Mouse (Mus musculus) hindbrain, postnatal 0 days (tissue): ENCODE measurements around the gene Zyx. TPM values are rescaled to one million over a fixed set of nuclear protein-coding genes. Genes with fewer than 3 reads are reported as not detected.

Experiments
- ATAC-seq: fragments of 200-750 bp; cut with Nextera tagmentation; 2 replicates; pipeline ENCODE4 v1.8.0; 2017; ENCODE audit warnings: mild to moderate bottlenecking, moderate TSS enrichment, moderate library complexity
- DNase-seq: peaks from one replicate; pipeline ENCODE4 v3.0.0-alpha.2; 2015; ENCODE audit warnings: low spot score
- H3K27ac ChIP-seq: fragments of 300-500 bp; sonication (generic); 2 replicates; pipeline ENCODE4 v1.5.1; 2014; ENCODE audit warnings: mild to moderate bottlenecking
- H3K27me3 ChIP-seq: fragments of 300-500 bp; sonication (generic); 2 replicates; pipeline ENCODE4 v1.6.1; 2014; ENCODE audit warnings: low read length, mixed read lengths; ENCODE audit not compliant: insufficient read depth
- H3K36me3 ChIP-seq: fragments of 300-500 bp; sonication (generic); 2 replicates; pipeline ENCODE4 v1.6.1; 2014; ENCODE audit warnings: low read length, mixed read lengths; ENCODE audit not compliant: insufficient read depth
- H3K4me1 ChIP-seq: fragments of 300-500 bp; sonication (generic); 2 replicates; pipeline ENCODE4 v1.6.1; 2014; ENCODE audit warnings: antibody characterized with exemption, low read length, mixed read lengths; ENCODE audit not compliant: insufficient read depth
- H3K4me2 ChIP-seq: fragments of 300-500 bp; sonication (generic); 2 replicates; pipeline ENCODE4 v1.6.1; 2014; ENCODE audit warnings: low read depth, mild to moderate bottlenecking, low read length, moderate library complexity, mixed read lengths
- H3K4me3 ChIP-seq: fragments of 300-500 bp; sonication (generic); 2 replicates; pipeline ENCODE4 v1.5.1; 2014; ENCODE audit warnings: low read length
- H3K9ac ChIP-seq: fragments of 300-500 bp; sonication (generic); replicated peaks from 2 replicates; pipeline ENCODE4 v1.6.1; 2014; ENCODE audit warnings: mild to moderate bottlenecking, low read length, moderate library complexity, mixed read lengths
- H3K9me3 ChIP-seq: fragments of 300-500 bp; sonication (generic); 2 replicates; pipeline ENCODE4 v1.6.1; 2016; ENCODE audit warnings: low read length, mixed read lengths
- CTCF ChIP-seq: IDR thresholded peaks from 2 replicates; pipeline ENCODE4 v1.5.1; 2016; ENCODE audit warnings: antibody characterized with exemption, control low read depth, low read depth
- WGBS: fragments of 180-500 bp; shearing (Covaris S2); extraction: QIAGEN DNeasy Blood & Tissue Kit; methylation state at CpG from one replicate; pipeline ENCODE4 v1.1.7; 2014; 5-methylcytosine and 5-hydroxymethylcytosine counted together
- polyA plus RNA-seq: library from polyadenylated mRNA; unstranded; fragments of >200 nt; fragmentation: Nextera tagmentation; extraction: Ambion mirVana; gene quantifications from 2 replicates; pipeline ENCODE4 v1.2.1, GENCODE M21; 2015
- total RNA-seq: library from RNA; depleted of rRNA; stranded (reverse); fragments of >200 nt; gene quantifications from 2 replicates; pipeline ENCODE4 v1.2.3, GENCODE M21; 2014

Zyx gene
- total and polyA plus RNA-seq, 2 experiments from 2014 or later = 62.6 to 63.2 TPM

DNA sequence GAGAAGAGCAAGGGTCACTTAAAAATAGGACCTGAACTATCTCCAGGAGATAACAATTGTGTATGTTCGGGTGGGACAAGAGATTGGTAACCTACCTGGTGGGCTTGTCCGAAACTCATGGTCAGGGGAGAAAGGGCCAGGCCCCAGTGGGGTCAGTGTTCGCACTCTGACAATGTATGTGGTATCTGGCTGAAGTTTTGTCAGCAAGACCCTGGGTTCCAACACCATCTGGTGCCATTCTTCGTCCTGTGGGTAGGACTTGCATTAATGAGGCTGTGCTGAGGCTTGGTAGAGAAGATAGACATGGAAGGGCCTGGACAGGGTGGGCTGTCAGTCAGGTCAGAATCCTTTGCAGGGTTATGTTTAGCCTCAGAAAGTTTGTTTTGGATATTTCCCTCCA, 14.6 kb downstream of the Zyx start:
- Histone ChIP-seq H3K9me3 (no peaks in the 10 kb centered on the region), H3K9ac (no peak overlapping the region), H3K4me2 (no peak overlapping the region), H3K4me3 (no peak overlapping the region), H3K4me1 (no peaks in the 10 kb centered on the region), H3K27me3 (no peaks in the 10 kb centered on the region), H3K36me3 (peaks cover 5% of the 10 kb centered on the region; the same call in 1 of the 2 replicates), H3K27ac (no peak overlapping the region)
- ATAC-seq (no peak), DNase-seq (no peak)
- no peak for TF ChIP-seq CTCF
- WGBS = 84% methylated on average over 4 of the region's 4 CpGs

GRCm38 (mm10) chr6:42364607-42365006, 15.2 kb downstream of the Zyx start:
- Histone ChIP-seq H3K9ac (no peak overlapping the region), H3K4me2 (no peak overlapping the region), H3K4me3 (no peak overlapping the region), H3K27me3 (no peaks in the 10 kb centered on the region), H3K27ac (no peak overlapping the region), H3K9me3 (no peaks in the 10 kb centered on the region), H3K36me3 (peaks cover under 1% of the 10 kb centered on the region; the same call in 1 of the 2 replicates), H3K4me1 (no peaks in the 10 kb centered on the region)
- 95% methylated on average over 15 of the region's 15 CpGs for WGBS
- DNase-seq = no peak
- ATAC-seq = no peak
- no peak for TF ChIP-seq CTCF

DNA sequence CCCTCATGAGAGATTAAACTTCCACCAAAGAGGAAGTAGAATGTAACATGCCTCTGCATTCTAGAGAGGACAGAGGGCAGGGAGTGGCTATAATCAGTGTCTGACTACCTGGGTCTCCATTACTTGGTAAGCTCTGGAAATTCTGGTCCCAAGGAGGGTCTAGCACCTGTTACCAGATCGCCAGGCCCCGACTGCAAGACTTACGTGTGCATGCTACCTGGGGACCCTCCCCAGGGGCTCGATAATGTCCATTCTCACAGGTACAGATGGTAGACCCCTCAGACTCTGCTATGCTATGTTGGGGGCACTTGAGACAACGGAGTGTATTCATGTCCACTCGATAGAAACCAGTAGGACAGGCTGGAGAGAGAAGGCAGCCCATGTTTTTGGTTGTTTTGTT, 15.8 kb downstream of the Zyx start:
- H3K27me3 ChIP-seq = no peaks in the 10 kb centered on the region
- H3K4me1 ChIP-seq = no peaks in the 10 kb centered on the region
- no peak for TF ChIP-seq CTCF
- ATAC-seq (no peak), DNase-seq (no peak)
- no peaks in the 10 kb centered on the region for H3K9me3 ChIP-seq
- 95% methylated on average over 6 of the region's 6 CpGs for WGBS
- no peak overlapping the region for H3K4me2 ChIP-seq
- H3K4me3 ChIP-seq = no peak overlapping the region
- no peak overlapping the region for H3K27ac ChIP-seq
- H3K36me3 ChIP-seq = no peaks in the 10 kb centered on the region; the same call in 1 of the 2 replicates
- no peak overlapping the region for H3K9ac ChIP-seq

DNA sequence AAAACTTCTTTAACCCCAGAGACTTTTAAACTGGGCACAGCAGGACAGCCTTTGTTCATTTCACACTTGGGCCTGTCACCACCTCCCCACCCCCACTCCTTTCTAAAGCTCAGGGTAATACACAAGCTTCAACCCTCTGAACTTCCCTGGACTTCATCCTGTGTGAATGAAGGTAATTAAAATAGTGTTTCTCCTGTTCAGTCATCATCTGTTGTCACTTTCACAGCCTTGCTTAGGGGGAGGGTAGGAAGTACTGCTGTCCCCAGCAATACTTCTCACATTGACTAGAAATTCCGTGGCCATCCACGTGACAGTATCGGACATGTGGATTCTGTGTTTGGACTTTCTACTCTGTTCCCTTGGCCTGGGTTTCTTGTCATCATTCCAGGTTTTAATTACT, 20.4 kb downstream of the Zyx start:
- Histone ChIP-seq H3K4me2 (no peak overlapping the region), H3K4me3 (no peak overlapping the region), H3K36me3 (no peaks in the 10 kb centered on the region), H3K9ac (no peak overlapping the region), H3K9me3 (no peaks in the 10 kb centered on the region), H3K27ac (no peak overlapping the region), H3K27me3 (0 out of 2 replicates have a peak, but pooled peaks cover 1% of the 10 kb centered on the region), H3K4me1 (peaks cover 10% of the 10 kb centered on the region)
- ATAC-seq (no peak), DNase-seq (no peak)
- TF ChIP-seq CTCF = no peak
- WGBS = 6% methylated on average over 3 of the region's 3 CpGs

DNA sequence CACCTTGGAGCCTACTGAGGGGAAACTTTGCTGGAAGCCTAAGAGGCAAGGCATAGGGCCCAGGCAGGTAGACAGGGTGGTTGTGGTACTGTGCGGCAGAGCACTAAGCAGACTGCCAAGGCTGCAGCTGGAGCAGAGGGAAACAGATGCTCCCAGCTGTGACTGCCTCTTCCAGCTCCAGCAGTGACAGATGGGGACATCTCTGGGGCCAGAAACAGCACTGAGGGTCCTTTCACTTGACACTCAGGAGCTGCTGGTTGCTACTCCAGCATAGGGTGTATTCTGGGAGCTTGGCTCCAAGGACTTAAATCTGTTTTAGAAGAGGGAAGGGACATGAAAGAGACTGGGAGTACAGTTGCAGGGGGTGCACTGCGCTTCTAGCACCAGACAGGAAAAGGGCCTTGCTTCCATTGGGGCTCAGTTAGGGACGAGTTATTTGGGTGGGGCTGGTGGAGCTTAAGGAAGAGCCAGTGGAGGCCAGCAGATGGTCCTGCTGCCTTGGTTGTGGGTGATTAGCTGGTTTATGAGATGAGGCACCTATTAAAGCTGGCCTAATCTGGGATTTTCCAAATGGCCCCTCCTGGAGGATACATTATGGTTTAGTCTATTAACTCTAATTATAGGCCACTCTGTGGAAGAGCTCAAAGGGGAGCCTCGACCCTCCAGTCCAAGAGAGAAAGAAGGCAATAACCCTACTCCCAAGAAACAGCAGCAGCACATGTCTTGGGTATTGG, 21.4 kb downstream of the Zyx start:
- no peak for TF ChIP-seq CTCF
- no peak overlapping the region for H3K4me3 ChIP-seq
- no peaks in the 10 kb centered on the region for H3K9me3 ChIP-seq
- H3K36me3 ChIP-seq = no peaks in the 10 kb centered on the region
- H3K4me1 ChIP-seq = peaks cover 10% of the 10 kb centered on the region
- H3K27me3 ChIP-seq = 0 out of 2 replicates have a peak, but pooled peaks cover 5% of the 10 kb centered on the region
- H3K9ac ChIP-seq = no peak overlapping the region
- 49% methylated on average over 4 of the region's 4 CpGs for WGBS
- H3K27ac ChIP-seq = no peak overlapping the region
- ATAC-seq (0 out of 2 replicates have a peak, but pooled peaks have one; percentile 12), DNase-seq (no peak)
- no peak overlapping the region for H3K4me2 ChIP-seq

GRCm38 (mm10) chr6:42372001-42372400, 22.6 kb downstream of the Zyx start:
- H3K4me1 ChIP-seq = peaks cover 10% of the 10 kb centered on the region
- H3K9me3 ChIP-seq = no peaks in the 10 kb centered on the region
- WGBS = 13% methylated on average over 3 of the region's 3 CpGs
- no peak overlapping the region for H3K4me3 ChIP-seq
- H3K9ac ChIP-seq = no peak overlapping the region
- ATAC-seq = 0 out of 2 replicates have a peak, but pooled peaks have one; percentile 11
- H3K36me3 ChIP-seq = no peaks in the 10 kb centered on the region
- no peak overlapping the region for H3K4me2 ChIP-seq
- H3K27ac ChIP-seq = no peak overlapping the region
- H3K27me3 ChIP-seq = 0 out of 2 replicates have a peak, but pooled peaks cover 5% of the 10 kb centered on the region
- TF ChIP-seq CTCF = no peak
- DNase-seq = no peak

GRCm38 (mm10) chr6:42372421-42372815, 23.0 kb downstream of the Zyx start:
- 0 out of 2 replicates have a peak, but pooled peaks cover 5% of the 10 kb centered on the region for H3K27me3 ChIP-seq
- peaks cover 10% of the 10 kb centered on the region for H3K4me1 ChIP-seq
- H3K9ac ChIP-seq = no peak overlapping the region
- TF ChIP-seq CTCF = no peak
- H3K4me3 ChIP-seq = no peak overlapping the region
- H3K36me3 ChIP-seq = no peaks in the 10 kb centered on the region
- 32% methylated on average over 9 of the region's 9 CpGs for WGBS
- DNase-seq (no peak), ATAC-seq (peak; percentile 25; the same call in 1 of the 2 replicates)
- no peak overlapping the region for H3K27ac ChIP-seq
- no peaks in the 10 kb centered on the region for H3K9me3 ChIP-seq
- peak overlapping the region; percentile 94 for H3K4me2 ChIP-seq
